Mouse (Mus musculus) c-Kit-positive CD71-positive TER-119-negative erythroid progenitor cells, embryonic 14.5 days (primary cell): ENCODE results near the gene Zfp426.

Experiments used
- DNase-seq: peaks from one replicate; pipeline ENCODE4 v3.0.0-alpha.2; 2013; ENCODE audit warnings: low read depth

Zfp426 gene

DNA sequence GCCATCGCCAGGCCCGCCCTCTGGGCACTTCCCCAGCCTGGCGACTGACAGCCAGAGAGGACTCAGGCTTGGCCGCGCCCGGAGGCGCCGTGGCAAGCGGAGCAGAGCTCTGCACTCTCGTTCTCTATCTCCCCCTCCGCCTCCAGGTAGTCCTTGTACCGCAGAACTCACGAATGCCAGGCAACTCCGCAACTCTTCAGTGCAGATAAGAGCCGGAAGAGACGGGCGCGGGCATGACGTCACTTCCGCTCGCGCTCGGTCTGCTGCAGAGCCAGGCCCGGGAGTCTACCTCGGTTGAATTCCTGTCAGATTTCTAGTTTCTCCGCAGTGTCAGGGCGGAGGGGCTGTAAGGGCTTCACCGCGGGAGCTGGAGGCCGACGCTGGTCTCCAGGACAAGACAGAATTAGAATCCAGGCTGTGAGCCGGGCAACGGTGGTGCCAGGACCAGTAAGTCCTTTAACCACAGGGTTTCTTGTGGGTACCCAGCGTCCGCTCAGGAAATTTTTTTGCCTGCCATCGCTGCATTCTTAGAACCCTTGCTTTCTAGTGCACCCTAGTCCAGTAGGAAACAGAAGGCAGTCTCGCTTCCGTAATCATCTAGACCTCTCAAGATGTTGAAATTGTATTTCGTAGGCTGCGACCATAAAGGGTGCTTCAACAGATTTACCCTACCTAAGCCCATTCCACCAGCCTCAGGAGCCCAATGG, at the start of gene Zfp426:
TSS of gene Zfp426 (minus strand) at position 220 of the 707 bp plus-strand sequence.
- peak; percentile 87 for DNase-seq

DNA sequence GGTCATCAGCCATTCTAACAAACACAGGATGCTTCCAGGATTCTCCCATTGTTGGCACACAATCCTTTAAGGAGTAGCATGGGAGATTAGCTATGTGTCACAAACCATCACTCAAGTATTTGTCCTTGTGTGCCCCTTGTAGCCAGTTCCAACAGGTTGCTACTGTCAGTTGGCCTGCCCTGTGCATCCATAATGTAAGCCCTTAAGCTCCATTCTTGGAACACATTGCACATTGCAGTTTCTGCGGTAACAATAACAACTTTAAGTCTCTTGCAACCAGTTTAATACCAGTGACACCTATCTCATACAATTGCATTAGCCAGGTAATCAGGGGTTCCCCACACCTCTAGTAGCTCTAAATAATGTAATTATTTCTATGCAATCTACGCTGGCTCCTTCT, 44.1 kb upstream of the Zfp426 start:
- DNase-seq, result no peak

DNA sequence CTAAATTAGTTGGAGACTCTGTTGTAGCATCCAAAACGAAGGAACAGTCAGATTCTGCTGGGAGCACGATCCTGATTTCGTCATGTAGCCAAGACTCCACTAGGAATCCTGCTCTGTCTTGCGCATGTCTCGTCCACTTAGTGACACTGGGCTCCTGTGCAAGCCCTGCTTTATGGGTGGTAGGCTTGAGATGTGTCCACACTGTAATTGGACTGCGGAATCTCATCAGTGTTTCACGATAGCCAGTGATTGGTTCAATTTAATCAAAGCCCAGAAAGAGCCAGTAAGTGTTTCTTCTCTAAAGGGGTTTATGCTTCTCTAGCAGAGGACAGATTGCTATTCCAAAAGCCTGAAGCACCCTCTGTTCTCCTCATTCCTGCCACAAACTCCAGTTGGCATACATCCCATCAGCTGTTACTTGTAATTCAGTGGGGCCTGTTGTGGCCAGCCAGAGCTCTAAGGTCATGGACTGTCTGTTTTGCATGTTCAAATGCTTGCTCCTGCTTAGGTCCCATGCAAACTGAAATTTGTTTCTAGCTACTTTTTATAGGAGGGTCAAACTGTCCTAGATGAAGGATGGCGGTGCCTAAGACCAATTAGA, 41.9 kb upstream of the Zfp426 start:
- no peak for DNase-seq

DNA sequence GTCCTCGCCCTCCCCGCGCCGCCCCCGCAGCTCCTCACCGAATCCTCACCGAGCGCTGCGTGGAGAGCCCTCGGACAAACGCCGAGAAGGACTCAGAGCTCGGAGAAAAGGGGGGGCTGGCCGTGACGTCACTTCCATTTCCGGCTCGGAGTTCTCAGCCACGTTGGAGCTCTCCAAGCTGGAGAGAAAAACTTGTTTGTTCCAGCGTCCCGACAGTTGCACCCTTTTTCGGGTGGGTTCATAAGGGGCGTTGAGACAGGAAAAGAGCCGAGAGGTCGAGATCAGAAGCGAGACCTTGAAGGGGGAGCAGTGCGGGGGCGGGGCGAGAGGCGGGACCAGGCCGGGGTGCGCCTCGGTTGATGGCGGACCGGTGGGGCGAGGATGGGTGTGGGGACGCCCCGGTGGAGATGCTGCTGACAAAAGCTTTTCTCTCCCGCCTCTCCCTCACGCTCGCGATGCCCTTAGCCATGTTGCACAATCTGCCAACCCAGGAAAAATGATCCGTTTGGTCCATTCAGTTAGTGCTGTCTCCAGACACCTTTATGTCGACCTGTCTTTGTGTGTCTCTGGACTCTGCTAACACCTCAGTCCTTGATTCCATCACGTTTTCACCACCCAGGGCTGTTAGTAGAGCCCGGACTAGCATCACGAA, 28.9 kb upstream of the Zfp426 start, which contains the start of gene Zfp266:
TSS of gene Zfp266 (minus strand) at position 112 of the 652 bp plus-strand sequence.
- DNase-seq, result peak; percentile 85

DNA sequence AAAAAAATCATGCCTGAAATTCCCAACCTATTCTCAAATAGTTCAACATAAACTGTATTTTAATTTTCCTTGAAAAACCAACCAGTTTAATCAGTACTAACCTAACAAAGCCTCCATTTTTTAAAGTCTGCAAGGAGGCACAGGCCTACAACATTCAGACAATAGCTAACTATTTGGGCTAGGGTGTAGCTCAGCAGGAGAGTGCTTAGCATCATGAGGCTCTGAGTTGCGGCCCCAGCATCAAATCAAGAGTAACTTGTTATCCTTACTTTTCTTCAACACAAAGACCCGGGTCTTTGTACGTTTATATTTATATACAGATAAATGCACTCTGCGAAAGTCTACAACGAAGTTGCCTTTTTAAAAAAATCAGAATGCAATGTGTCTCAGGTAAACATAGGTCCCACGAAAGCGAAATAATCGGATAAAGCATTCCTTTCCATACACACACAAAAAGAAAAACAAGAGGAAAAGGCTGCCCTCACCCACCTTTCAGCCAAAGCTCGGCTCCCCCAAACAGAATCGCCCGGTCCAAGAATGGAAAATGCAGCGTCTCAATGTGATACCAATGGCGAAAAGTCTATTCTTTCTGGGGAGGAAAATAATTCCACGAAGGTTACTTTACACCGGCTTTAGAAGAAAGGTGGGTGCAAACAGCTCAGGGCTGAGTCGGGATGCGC, 28.1 kb upstream of the Zfp426 start:
- no peak for DNase-seq

DNA sequence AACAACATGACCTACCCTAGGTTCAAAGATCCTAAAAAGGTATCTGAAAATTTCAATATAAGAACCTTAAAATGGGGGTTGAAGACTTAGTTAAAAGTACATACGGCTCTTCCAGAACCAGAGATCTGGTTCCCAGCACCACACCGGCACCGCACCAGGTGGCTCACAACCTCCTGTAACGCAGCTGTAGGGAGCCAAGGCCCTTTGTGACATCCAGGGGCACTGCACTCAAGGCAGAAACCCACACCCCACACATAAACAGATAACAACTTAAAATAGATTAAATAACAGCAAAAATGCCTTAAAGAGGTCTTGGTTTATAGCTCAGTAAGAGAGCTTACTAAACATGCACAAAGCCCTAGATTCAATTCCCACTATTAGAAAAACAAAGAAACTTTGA, 27.4 kb upstream of the Zfp426 start:
- DNase-seq, result no peak

DNA sequence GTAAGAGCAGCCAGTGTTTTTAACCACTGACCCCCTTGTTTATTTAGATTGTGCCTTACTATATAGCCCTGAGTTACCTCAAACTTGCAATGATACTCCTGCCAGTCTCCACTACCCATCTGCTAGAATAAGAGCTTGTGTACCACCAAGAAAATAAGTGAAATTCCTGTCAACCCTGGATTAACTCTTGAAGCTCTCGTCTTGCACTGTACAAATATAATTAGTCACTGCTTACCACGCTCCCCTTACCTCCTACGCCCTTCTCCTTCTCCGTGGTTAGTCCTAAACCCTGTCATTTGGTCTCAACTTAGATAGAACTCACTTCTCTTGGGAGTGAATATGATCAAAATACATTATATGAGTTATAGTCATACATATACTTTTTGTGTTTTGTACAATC, 26.2 kb upstream of the Zfp426 start:
- no peak for DNase-seq

DNA sequence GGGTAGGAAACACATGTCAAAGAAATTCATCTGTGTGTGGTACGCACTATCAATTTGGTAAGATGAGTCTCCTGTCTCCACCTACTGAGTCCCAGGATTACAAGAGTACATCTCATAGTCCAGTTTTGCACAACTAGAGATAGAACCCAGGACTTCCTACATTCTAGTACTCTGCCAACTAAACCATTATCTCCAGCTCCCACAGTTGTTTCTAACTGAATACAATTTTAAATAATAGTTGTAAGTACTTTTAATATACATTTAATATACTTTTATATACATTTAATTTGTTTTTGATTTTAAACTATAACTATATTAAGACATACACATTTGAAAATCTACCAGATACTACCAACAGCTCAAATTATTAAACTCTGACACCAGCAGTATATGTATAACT, 25.2 kb upstream of the Zfp426 start:
- DNase-seq, result no peak

DNA sequence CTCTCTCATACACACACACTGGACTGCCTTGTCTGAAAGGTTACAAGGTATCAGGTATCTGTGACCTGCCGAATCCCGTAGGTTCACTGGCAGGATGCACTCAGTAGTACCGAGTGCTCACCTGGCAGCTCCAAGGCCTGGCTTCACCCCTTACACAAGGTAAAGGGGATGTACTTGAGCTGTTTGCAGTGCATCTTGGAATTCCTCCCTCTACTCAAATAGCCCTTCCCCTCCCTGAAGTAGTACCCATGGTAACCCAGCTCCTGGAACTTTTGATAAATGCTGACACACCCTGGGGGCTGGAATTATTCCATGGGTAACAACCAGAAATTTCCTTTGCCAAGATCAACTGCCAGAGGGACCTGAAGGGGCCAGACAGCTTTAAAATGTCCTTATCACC, 21.5 kb upstream of the Zfp426 start:
- no peak for DNase-seq

DNA sequence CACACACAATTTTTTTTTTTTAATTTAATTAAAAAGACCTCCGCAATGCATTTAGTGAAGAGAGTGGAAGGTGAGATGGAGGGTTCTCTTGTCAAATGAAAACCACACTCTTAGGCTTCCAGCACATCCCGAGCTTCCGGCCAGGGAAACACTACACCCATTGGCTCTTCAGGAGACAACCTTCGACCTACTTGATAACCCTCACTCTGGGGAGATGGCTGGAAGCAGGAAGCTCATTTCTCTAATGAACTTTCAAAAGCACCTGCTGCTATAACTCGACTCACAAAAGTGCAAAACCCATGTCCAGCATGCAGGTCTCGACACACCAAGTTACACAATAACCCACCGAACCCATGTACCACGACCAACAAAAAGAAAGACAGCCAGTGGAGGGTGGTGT, 20.2 kb upstream of the Zfp426 start:
- DNase-seq, result no peak

DNA sequence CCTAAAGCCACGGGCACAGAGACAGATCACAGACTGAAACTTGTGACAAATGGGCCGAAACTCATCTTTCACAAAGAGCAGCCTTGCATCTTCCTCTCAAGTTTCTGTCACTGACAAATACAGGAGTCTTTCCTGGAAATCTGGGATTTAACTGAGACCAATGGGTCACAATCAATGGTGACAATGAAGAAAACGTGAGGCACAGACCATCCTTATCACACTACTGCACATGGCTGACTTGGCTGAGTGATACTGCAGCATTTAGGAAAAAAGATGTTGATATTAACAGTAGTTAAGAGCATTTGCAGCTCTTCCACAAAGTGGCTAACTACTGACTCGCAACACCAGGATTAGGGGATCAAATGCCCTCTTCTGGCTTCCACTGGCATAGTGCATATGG, 19.1 kb upstream of the Zfp426 start:
- peak; percentile 48 for DNase-seq

DNA sequence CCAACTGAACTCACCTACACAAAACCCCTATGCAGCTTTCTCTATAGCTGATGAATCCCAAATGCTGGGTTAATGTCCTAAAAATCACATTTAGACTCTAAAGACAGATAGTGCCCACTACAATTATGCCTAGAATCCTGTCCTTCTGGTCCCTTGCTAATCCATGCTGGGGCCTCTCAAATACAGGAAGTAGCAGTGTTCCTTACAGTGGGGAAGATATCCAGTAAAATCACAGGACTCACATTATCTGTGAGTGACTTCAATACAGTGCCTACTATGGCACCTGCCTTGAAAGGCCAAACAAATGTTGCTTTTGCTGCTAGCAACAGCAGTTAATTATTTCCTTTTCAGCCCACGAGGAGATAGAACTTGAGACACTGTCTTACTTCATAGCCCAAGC, 17.8 kb upstream of the Zfp426 start:
- no peak for DNase-seq

DNA sequence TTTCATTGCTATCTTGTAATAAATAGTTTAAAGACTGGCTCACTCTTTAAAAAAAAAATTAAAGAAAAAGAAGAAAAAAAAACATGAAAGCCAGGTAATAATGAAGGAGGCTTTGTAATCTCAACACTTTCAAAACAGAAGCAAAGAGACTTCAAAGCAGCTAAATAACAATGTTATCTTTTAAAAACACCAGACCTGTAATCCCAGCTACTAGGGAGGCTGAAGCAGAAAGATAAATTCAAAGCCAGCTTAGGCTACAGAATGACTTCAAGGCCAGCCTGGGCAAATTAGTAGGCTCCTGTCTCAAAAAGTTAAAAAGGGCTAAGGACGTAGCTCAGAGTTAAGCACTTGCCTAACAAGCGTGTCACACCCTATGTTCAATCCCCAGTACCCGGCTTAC, 17.1 kb upstream of the Zfp426 start:
- DNase-seq, result peak; percentile 44

DNA sequence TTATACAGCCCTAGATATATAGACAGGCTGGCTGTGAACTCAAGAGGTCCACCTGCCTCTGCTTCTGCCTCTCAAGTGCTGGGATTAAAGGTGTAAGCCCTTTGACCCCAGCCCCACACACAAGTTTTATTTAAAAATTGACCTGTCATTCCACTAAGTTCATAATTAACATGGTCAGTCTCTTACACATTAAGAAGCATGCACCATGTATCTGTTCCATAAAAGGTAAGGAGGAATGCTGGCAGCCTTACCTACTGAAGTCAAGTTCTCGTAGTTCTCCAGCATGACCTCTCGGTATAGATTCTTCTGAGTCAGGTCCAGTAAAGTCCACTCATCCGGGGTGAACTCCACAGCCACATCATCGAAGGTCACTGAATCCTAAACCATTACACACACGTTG, 12.3 kb upstream of the Zfp426 start:
- DNase-seq, result no peak

DNA sequence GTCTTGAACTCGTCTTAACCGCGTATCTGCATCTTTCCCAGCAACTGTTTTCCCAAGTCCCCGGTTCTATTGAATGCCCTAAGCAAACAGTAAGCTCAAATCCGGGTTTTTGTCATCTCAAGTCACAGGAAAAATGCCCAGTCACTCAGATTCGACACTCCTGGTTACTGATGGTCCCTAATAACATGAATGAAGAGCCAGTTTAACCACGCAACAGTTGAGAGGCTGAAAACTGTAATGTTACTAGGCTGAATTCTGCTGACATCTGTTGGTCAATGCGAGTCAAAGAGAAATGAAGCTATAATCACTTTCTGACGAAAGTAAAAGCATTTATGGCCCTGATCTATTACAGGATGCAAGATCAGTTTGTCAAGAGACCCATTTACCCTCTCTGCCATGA, 735 bp upstream of the Zfp426 start:
- peak; percentile 30 for DNase-seq

DNA sequence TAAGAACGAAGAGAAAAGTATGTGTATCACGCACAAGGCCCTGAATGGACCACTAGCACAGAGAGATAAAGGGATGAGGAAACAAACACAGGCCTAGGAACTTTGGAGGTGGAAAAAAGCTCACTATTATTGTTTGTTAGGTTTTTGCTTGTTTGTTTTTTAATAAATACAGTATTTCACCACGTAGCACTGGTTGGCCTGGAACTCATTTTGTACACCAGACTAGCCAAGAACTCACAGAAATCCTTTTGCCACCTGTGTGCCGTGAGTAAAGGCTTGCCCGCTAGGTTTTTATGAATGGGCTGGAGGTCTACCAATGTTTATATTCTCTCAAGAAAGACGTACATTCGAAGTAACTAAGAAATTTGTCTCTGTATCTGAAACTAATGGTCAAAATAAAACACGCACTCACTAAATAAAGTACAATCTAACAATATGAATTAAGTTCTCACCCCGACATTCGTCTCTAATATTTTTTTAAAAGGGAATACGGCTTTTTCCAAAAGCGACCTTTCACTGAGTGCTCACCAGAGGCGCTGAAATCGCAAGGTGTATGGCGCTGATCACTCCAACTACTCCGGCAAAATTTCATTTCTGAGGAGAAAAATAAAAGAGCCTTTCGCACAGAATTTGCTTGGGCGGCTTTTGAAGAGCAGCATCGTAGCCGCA, 554 bp downstream of the Zfp426 start:
- DNase-seq, result no peak

DNA sequence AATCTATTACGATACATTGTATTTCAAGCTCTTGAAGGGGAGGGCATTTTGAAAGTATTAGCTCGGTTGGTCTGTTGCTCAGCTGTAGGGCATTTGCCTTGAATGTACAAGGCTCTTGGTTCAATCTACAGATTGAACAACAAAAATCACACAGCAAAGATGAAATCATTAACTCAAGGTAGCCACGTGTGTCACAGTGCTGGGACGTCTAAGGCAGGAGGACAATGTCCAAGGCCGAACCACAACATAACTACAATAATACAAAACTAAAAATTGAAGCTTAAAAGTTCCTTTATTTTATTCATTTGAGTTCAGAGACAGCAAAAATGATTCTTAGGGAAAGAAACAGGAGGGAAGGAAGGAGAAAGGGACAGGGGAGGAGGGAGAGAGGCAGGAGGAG, 3.0 kb downstream of the Zfp426 start:
- DNase-seq, result no peak

DNA sequence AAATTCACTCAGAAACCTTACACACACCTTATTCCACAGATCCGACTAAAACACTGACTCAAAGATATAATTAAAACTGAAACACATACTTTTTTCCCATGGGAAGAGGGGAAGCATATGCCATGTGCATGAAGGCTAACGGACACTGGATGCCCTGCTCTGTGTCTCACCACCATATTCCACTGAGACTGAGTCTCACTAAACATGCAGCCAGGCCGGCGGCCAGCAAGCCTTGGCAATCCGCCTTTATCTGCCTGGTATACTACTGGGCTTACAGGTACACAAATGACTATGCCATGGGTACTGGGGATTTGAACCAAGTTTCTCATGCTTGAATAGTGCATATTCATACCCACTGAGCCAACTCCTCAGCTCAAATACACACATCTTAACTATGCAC, 13.2 kb downstream of the Zfp426 start:
- no peak for DNase-seq

DNA sequence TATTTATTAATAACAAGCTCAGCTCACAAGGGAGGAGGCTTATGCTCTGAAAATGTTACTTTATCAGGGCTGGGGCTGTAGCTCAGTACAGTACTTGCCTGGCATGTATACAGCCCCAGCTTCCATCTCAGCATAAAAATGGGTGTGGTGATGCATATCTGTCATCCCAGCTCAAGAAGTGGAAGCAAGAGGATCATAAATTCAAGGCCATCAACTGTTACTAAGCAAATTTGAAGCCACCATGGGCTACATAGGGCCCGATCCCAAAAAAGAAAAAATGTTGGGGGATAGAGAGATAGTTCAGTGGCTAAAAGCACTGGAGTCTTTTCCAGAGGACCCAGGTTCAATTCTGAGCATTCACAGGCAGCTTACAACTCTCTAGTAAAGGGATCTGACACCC, 15.9 kb downstream of the Zfp426 start:
- no peak for DNase-seq

DNA sequence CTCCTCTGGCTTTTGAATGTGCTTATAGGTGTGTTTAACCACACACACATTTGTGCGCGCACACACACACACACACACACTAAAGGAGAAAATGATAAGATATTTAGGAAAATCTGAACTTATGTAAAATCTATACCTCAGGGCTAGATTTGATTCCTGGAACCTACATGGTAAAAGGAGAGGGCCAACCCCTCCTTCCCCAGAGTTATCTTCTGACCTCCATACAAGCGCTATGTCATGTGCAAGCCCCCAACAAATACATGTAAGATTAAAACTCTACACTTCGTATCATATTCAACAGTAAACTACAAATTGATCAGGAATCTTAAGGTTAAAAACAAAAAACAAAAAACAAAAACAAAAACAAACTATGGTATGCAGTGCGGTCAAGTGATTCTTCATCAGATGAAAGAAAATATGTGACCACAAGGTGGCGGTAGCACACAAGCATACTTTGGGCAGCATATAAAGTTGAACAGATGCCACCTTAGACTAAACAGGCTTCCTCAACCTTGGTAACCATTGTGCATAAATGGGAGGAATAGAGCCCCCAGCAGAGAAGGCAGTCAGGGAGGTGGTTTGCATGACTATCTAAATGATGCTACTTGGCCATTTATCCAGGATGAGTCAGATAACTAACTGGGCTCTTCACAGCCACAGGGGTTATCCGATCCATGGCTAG, 25.6 kb downstream of the Zfp426 start:
- DNase-seq, result peak; percentile 67

DNA sequence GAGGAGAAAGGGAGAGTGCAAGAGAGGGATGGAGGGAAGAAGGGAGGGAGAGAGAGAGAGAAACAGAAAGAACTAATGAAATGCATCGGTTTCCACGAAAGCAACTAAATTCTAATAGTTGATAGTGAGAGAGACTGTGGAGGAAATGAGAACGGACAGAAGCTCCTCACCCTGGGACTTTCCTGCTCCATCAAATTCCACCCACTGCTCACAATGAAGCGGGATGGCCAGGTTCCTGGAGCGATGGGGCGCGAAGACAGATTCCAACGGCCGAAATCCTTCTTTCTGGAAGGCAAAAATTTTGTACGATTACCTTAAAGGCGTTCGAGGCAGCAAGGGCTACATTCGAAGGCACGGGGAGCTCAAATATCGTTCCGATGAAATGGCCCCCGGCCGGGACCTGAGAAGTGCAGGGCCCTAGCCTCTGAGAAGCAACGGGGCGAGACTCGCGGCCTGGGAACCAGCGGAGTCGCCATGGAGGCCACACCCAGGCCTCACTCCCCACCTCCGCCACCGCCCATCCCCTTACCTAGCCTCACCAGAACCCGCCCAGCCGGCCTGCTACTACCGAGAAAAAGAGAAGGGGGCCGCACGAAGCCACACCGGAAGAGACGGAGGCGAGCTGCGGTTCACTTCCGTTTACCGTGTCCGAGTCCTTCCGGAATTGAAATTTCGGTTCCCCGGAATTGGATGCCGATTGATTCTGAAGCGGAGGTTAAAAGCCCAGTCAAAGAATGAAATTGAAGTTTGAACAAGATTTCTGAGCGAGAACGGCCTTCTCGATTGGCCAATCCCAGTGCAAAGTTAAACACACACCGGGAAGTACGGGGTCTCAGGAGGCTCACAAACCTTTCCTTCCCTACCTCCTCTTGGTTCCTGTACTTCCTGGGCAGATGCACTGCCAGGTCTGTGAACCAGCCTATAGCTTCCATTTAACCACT, 32.9 kb downstream of the Zfp426 start, which contains the start of gene Zfp26:
TSS of gene Zfp26 (minus strand) at position 786 of the 941 bp plus-strand sequence.
- peak; percentile 74 for DNase-seq
